Mouse (Mus musculus): Measurements from ENCODE around the gene Fbxl7. TPM values are rescaled to one million over a fixed set of nuclear protein-coding genes. Genes with fewer than 3 reads are reported as not detected.

Fbxl7 gene
- polyA plus RNA-seq, 1 experiment: 0.87 TPM

- TF ChIP-seq POLR2A (IDR thresholded peaks at IDR 0.05; ENCODE audit: borderline replicate concordance, control insufficient read depth, low read depth, low read length) (no peak), CTCF (IDR thresholded peaks at IDR 0.05; ENCODE audit: control insufficient read depth, insufficient read depth, low read length) (no peak)
- WGBS: 37% methylated on average over 2 of the region's 2 CpGs
- Histone ChIP-seq H3K4me3 (replicated peaks; ENCODE audit: control insufficient read depth, low read depth, low read length) (no peak overlapping the region), H3K4me1 (ENCODE audit: control insufficient read depth, insufficient read depth, low read length) (no peaks in the 10 kb centered on the region), H3K27ac (ENCODE audit: control insufficient read depth, insufficient read depth, low read depth, low read length, poor library complexity) (no peak overlapping the region)
Observed at GRCm38 (mm10) chr15:26704966-26705365, 190.4 kb downstream of the Fbxl7 start.

DNA sequence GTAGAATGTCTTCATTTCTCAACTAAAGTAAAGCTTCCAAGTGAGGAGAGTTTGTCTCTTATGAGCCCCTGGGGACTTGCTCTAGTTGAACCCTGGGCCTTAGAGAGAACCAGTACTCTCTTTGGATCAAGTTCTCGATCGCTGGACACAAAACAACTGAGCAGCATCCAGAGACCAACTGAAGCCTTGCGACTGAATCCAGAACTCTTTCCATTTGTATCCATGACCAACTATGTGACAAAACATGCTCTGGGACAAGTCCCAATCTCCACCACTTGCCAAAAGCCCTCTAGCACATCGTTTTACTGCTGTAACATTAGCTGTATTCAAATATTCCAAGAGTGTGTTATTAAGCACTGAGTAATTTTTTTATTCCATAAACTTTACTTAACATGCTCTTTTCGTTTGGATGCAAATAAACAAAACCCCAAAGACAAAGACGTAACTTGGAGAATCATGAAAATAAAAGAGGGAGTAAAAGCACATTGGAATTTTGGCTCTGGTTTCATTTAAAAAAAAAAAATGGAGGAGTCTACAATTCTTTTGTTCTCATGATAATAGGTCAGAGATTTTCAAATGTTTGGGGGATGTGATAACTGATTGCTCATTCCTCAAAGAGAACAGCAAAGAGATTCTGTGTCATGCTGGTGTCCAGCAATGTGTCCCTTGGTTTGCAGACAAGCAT, 192.1 kb downstream of the Fbxl7 start:
- WGBS: 72% methylated on average over 6 of the region's 6 CpGs
- H3K4me3 ChIP-seq (replicated peaks; ENCODE audit: control insufficient read depth, low read depth, low read length): no peak overlapping the region
- no peak for TF ChIP-seq POLR2A (IDR thresholded peaks at IDR 0.05; ENCODE audit: borderline replicate concordance, control insufficient read depth, low read depth, low read length)
- H3K27ac ChIP-seq (ENCODE audit: control insufficient read depth, insufficient read depth, low read depth, low read length, poor library complexity): no peak overlapping the region
- no peaks in the 10 kb centered on the region for H3K4me1 ChIP-seq (ENCODE audit: control insufficient read depth, insufficient read depth, low read length)

- Histone ChIP-seq H3K4me3 (replicated peaks; ENCODE audit: control insufficient read depth, low read depth, low read length) (no peak overlapping the region), H3K27ac (ENCODE audit: control insufficient read depth, insufficient read depth, low read depth, low read length, poor library complexity) (no peak overlapping the region), H3K4me1 (ENCODE audit: control insufficient read depth, insufficient read depth, low read length) (no peaks in the 10 kb centered on the region)
- no peak for TF ChIP-seq POLR2A (IDR thresholded peaks at IDR 0.05; ENCODE audit: borderline replicate concordance, control insufficient read depth, low read depth, low read length)
- TF ChIP-seq CTCF (IDR thresholded peaks at IDR 0.05; ENCODE audit: control insufficient read depth, insufficient read depth, low read length): no peak
- 60% methylated on average over 5 of the region's 5 CpGs for WGBS
Observed at GRCm38 (mm10) chr15:26701949-26702675, 193.3 kb downstream of the Fbxl7 start.

- TF ChIP-seq POLR2A (IDR thresholded peaks at IDR 0.05; ENCODE audit: borderline replicate concordance, control insufficient read depth, low read depth, low read length): no peak
- no peak for TF ChIP-seq CTCF (IDR thresholded peaks at IDR 0.05; ENCODE audit: control insufficient read depth, insufficient read depth, low read length)
- Histone ChIP-seq H3K4me1 (ENCODE audit: control insufficient read depth, insufficient read depth, low read length) (no peaks in the 10 kb centered on the region; the same call in 1 of the 2 replicates), H3K4me3 (replicated peaks; ENCODE audit: control insufficient read depth, low read depth, low read length) (no peak overlapping the region), H3K27ac (ENCODE audit: control insufficient read depth, insufficient read depth, low read depth, low read length, poor library complexity) (no peak overlapping the region)
- 73% methylated on average over 3 of the region's 3 CpGs for WGBS
Observed at GRCm38 (mm10) chr15:26693075-26693474, 202.3 kb downstream of the Fbxl7 start.

- H3K4me3 ChIP-seq (replicated peaks; ENCODE audit: control insufficient read depth, low read depth, low read length): no peak overlapping the region
- H3K27ac ChIP-seq (ENCODE audit: control insufficient read depth, insufficient read depth, low read depth, low read length, poor library complexity): no peak overlapping the region
- TF ChIP-seq CTCF (IDR thresholded peaks at IDR 0.05; ENCODE audit: control insufficient read depth, insufficient read depth, low read length): no peak
- TF ChIP-seq POLR2A (IDR thresholded peaks at IDR 0.05; ENCODE audit: borderline replicate concordance, control insufficient read depth, low read depth, low read length): no peak
- H3K4me1 ChIP-seq (ENCODE audit: control insufficient read depth, insufficient read depth, low read length): no peaks in the 10 kb centered on the region; the same call in 1 of the 2 replicates
- WGBS: 76% methylated on average over 10 of the region's 10 CpGs
Observed at GRCm38 (mm10) chr15:26688472-26689104, 206.8 kb downstream of the Fbxl7 start.

- TF ChIP-seq CTCF (IDR thresholded peaks at IDR 0.05; ENCODE audit: control insufficient read depth, insufficient read depth, low read length) (no peak), POLR2A (IDR thresholded peaks at IDR 0.05; ENCODE audit: borderline replicate concordance, control insufficient read depth, low read depth, low read length) (no peak)
- no peak overlapping the region for H3K27ac ChIP-seq (ENCODE audit: control insufficient read depth, insufficient read depth, low read depth, low read length, poor library complexity)
- no peak overlapping the region for H3K4me3 ChIP-seq (replicated peaks; ENCODE audit: control insufficient read depth, low read depth, low read length)
- H3K4me1 ChIP-seq (ENCODE audit: control insufficient read depth, insufficient read depth, low read length): no peaks in the 10 kb centered on the region; the same call in 1 of the 2 replicates
- 79% methylated on average over 7 of the region's 7 CpGs for WGBS
Observed at GRCm38 (mm10) chr15:26687729-26688128, 207.7 kb downstream of the Fbxl7 start.

GRCm38 (mm10) chr15:26682279-26682678, 213.1 kb downstream of the Fbxl7 start:
- H3K4me1 ChIP-seq (ENCODE audit: control insufficient read depth, insufficient read depth, low read length): no peaks in the 10 kb centered on the region
- H3K4me3 ChIP-seq (replicated peaks; ENCODE audit: control insufficient read depth, low read depth, low read length): no peak overlapping the region
- no peak for TF ChIP-seq POLR2A (IDR thresholded peaks at IDR 0.05; ENCODE audit: borderline replicate concordance, control insufficient read depth, low read depth, low read length)
- TF ChIP-seq CTCF (IDR thresholded peaks at IDR 0.05; ENCODE audit: control insufficient read depth, insufficient read depth, low read length): no peak
- H3K27ac ChIP-seq (ENCODE audit: control insufficient read depth, insufficient read depth, low read depth, low read length, poor library complexity): no peak overlapping the region
- 87% methylated on average over 9 of the region's 9 CpGs for WGBS

- TF ChIP-seq CTCF (IDR thresholded peaks at IDR 0.05; ENCODE audit: control insufficient read depth, insufficient read depth, low read length) (no peak), POLR2A (IDR thresholded peaks at IDR 0.05; ENCODE audit: borderline replicate concordance, control insufficient read depth, low read depth, low read length) (no peak)
Observed at GRCm38 (mm10) chr15:26673239-26673859, 222.0 kb downstream of the Fbxl7 start.

More at GRCm38 (mm10) chr15:26673239-26673859, 222.0 kb downstream of the Fbxl7 start:
- Histone ChIP-seq H3K4me3 (replicated peaks; ENCODE audit: control insufficient read depth, low read depth, low read length) (no peak overlapping the region), H3K4me1 (ENCODE audit: control insufficient read depth, insufficient read depth, low read length) (no peaks in the 10 kb centered on the region), H3K27ac (ENCODE audit: control insufficient read depth, insufficient read depth, low read depth, low read length, poor library complexity) (no peak overlapping the region)
- WGBS: 67% methylated on average over 5 of the region's 5 CpGs
